Mouse (Mus musculus): ENCODE measurements around the gene Wnk4.

DNA sequence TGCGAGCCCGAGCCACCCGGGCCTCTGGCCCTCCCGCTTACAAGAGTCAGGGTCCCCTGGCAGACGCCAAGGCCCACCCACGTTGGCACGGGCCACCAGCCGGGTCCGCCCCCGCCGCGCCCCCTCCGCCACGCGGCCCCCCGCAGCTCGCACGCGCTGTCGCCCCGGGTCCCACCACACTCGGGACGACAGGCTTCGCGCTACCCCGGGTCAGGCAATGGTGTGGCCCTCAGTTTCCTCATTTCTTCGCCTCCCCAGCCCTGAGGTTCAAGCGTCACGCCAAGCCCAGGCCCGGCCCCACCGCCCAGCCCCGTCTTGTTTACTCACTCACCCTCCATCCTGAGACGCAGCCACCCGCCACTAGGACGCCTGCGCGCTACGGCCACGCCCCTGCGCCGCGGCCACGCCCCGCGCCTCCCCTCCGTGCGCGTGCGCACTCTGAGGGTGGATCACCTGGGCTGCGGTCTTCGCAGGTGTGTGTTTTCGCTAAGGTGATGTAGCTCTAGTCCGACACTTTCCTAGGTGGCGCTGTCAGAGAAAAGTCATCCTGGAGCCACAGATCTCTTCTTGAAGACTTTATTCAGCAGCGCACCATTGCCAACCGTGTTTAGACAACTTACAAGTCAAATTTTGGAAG lies 34.2 kb upstream of the Wnk4 start, which contains the start of gene Ezh1:
- TF ChIP-seq CTCF (IDR thresholded peaks at IDR 0.05; ENCODE audit: insufficient read depth, low read length) = no peak
- peak; percentile 72; the same call in 1 of the 2 replicates for TF ChIP-seq POLR2A (IDR thresholded peaks at IDR 0.05; ENCODE audit: borderline replicate concordance, extremely low read depth, low read depth, low read length)

All from lung, adult 2 months (tissue).